Mouse (Mus musculus) embryonic facial prominence, embryonic 13.5 days (tissue): Measurements from ENCODE around the gene Cd47. TPM values are rescaled to one million over a fixed set of nuclear protein-coding genes. Genes with fewer than 3 reads are reported as not detected.

ENCODE experiments used
- ATAC-seq: fragments of 200-750 bp; cut with Nextera tagmentation; 2 replicates; pipeline ENCODE4 v1.8.0; 2017; ENCODE audit warnings: low read depth; ENCODE audit not compliant: insufficient number of reproducible peaks, insufficient read depth, low FRiP score, low TSS enrichment
- H3K27ac ChIP-seq: fragments of 300-500 bp; sonication (generic); 2 replicates; pipeline ENCODE4 v1.5.1; 2015; ENCODE audit warnings: moderate library complexity, mild to moderate bottlenecking, inconsistent platforms
- H3K27me3 ChIP-seq: fragments of 300-500 bp; sonication (generic); 2 replicates; pipeline ENCODE4 v1.6.1; 2015; ENCODE audit warnings: mild to moderate bottlenecking, inconsistent platforms
- H3K36me3 ChIP-seq: fragments of 300-500 bp; sonication (generic); 2 replicates; pipeline ENCODE4 v1.6.1; 2015; ENCODE audit warnings: mild to moderate bottlenecking, inconsistent platforms
- H3K4me1 ChIP-seq: fragments of 300-500 bp; sonication (generic); 2 replicates; pipeline ENCODE4 v1.6.1; 2015; ENCODE audit warnings: inconsistent platforms
- H3K4me2 ChIP-seq: fragments of 300-500 bp; sonication (generic); 2 replicates; pipeline ENCODE4 v1.6.1; 2015; ENCODE audit warnings: moderate library complexity, mild to moderate bottlenecking, inconsistent platforms
- H3K4me3 ChIP-seq: fragments of 300-500 bp; sonication (generic); 2 replicates; pipeline ENCODE4 v1.5.1; 2015; ENCODE audit warnings: mild to moderate bottlenecking, inconsistent platforms
- H3K9ac ChIP-seq: fragments of 300-500 bp; sonication (generic); 2 replicates; pipeline ENCODE4 v1.6.1; 2015; ENCODE audit warnings: mild to moderate bottlenecking, inconsistent platforms
- H3K9me3 ChIP-seq: fragments of 300-500 bp; sonication (generic); 2 replicates; pipeline ENCODE4 v1.6.1; 2016; ENCODE audit warnings: inconsistent platforms
- WGBS: fragments of 180-500 bp; shearing (Covaris S2); methylation state at CpG from one replicate; pipeline ENCODE4 v1.1.7; 2015; ENCODE audit warnings: mixed read lengths; 5-methylcytosine and 5-hydroxymethylcytosine counted together
- polyA plus RNA-seq: library from polyadenylated mRNA; unstranded; fragments of >200 nt; fragmentation: Nextera tagmentation; extraction: Ambion mirVana; gene quantifications from 2 replicates; pipeline ENCODE4 v1.2.1, GENCODE M21; 2015

Gene Cd47
- polyA plus RNA-seq, 1 experiment from 2014 or later, result 70.1 TPM

DNA sequence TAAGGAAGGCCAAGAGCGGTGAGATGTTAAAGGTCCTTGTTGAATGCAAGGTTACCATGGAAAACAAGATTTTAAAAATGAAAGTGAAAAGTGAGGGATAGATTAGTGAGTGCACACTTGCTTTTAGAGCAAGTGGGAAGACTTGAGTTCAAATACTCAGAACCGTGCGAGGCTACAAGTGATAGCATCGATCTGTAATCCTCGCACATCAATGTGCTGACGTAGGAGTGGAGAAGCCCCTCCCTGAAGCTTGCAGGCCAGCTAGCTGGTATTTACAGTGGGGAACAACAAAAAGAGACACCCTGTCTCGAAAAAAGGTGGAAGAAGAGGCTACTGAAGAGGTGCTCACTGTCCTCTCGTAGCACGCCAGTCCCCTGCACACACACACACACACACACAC lies 6.7 kb upstream of the Cd47 start:
- Histone ChIP-seq H3K4me3 (no peak overlapping the region), H3K27ac (no peak overlapping the region), H3K9ac (no peak overlapping the region), H3K27me3 (no peaks in the 10 kb centered on the region), H3K9me3 (no peaks in the 10 kb centered on the region), H3K4me2 (no peak overlapping the region), H3K4me1 (no peaks in the 10 kb centered on the region), H3K36me3 (no peaks in the 10 kb centered on the region)
- 88% methylated on average over 9 of the region's 9 CpGs for WGBS
- no peak for ATAC-seq

DNA sequence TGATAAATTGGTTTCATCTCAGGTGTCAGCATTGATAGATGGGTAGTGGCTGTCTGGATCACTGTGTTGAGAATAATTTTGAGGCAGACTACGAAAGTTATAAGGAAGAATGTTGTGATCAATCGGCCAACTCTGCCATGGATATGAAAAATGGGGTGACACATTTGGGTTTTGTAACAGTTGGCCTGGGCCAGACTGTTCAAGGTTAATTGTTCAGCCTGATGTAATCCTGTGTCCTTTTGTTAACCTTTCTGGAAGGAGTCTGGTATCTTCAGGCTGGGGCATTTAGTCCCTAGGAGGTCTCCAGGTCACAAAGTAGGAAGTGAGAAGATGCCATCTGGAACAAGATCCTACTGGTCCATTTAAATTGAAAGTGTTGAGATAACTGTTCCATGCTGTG lies 4.1 kb upstream of the Cd47 start:
- Histone ChIP-seq H3K4me1 (no peaks in the 10 kb centered on the region), H3K9me3 (no peaks in the 10 kb centered on the region), H3K4me2 (no peak overlapping the region), H3K9ac (no peak overlapping the region), H3K4me3 (no peak overlapping the region), H3K36me3 (no peaks in the 10 kb centered on the region), H3K27ac (no peak overlapping the region), H3K27me3 (no peaks in the 10 kb centered on the region)
- WGBS, result 88% methylated on average over 2 of the region's 2 CpGs
- ATAC-seq, result no peak

DNA sequence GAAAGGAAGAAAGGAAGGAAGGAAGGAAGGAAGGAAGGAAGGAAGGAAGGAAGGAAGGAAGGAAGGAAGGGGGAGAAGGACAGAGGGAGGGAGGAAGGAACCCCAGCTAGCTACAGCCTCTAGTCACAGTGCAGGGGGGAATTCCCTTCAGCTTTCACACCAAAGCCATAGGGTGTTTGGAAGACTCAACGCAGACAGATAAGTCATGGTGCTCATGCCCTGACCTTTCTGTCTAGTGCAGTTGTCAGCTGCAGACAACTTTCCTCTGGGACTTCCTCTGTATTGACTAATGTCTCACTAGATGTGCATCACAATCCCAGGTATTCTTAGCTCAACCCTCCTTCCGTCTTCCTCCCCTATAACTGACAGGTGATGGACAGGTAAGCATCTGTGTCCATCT lies 3.4 kb upstream of the Cd47 start:
- H3K9ac ChIP-seq, result no peak overlapping the region
- WGBS, result 80% methylated on average over 2 of the region's 2 CpGs
- no peaks in the 10 kb centered on the region for H3K27me3 ChIP-seq
- no peaks in the 10 kb centered on the region for H3K9me3 ChIP-seq
- H3K4me2 ChIP-seq, result no peak overlapping the region
- no peaks in the 10 kb centered on the region for H3K36me3 ChIP-seq
- no peak overlapping the region for H3K27ac ChIP-seq
- H3K4me1 ChIP-seq, result no peaks in the 10 kb centered on the region
- ATAC-seq, result no peak
- no peak overlapping the region for H3K4me3 ChIP-seq

DNA sequence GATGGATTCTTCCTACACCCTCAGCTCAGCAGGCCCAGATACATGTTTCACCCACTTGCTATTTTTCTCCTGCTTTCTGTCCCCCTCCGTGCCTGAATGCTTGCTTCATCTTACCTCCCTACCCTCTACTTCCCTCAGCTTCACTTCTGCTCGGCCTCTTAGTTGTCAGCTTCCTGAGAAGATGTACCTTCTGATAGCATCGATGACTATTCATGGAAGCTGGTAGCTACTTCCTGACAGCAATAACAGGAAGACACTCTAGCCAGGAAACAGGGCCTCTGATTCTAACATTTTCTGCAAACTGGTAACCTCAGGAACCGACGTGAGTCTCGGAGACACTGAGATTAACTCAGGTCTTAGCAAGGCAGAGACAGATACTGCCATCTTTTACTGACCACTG lies 1.5 kb upstream of the Cd47 start:
- no peaks in the 10 kb centered on the region for H3K9me3 ChIP-seq
- WGBS, result 81% methylated on average over 6 of the region's 6 CpGs
- no peaks in the 10 kb centered on the region for H3K27me3 ChIP-seq
- H3K9ac ChIP-seq, result no peak overlapping the region
- H3K27ac ChIP-seq, result no peak overlapping the region
- no peaks in the 10 kb centered on the region for H3K36me3 ChIP-seq
- no peak overlapping the region for H3K4me3 ChIP-seq
- peaks cover 1% of the 10 kb centered on the region for H3K4me1 ChIP-seq
- no peak overlapping the region for H3K4me2 ChIP-seq
- no peak for ATAC-seq

DNA sequence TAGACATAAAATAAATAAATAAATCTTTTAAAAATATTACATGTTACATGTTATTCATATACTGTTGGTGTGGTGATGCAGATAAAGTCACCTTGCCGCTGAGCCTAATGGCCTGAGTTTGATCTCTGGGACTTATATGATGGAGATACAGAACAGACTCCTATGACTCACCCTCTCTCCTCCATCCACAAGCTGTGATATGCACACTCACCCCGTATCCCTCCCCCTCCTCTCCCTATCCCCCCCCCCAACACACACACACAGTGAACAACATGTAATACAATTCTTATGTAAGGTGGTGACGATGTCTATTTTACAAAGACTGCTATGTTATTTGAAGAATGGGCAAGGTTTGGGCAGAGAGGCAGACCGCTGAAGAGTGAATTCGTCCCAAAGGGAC lies 663 bp downstream of the Cd47 start:
- H3K4me2 ChIP-seq, result no peak overlapping the region
- H3K9ac ChIP-seq, result no peak overlapping the region
- H3K4me1 ChIP-seq, result peaks cover 10% of the 10 kb centered on the region
- H3K27ac ChIP-seq, result no peak overlapping the region
- H3K36me3 ChIP-seq, result no peaks in the 10 kb centered on the region
- H3K4me3 ChIP-seq, result no peak overlapping the region
- 86% methylated on average over 5 of the region's 5 CpGs for WGBS
- H3K9me3 ChIP-seq, result no peaks in the 10 kb centered on the region
- no peaks in the 10 kb centered on the region for H3K27me3 ChIP-seq
- no peak for ATAC-seq

DNA sequence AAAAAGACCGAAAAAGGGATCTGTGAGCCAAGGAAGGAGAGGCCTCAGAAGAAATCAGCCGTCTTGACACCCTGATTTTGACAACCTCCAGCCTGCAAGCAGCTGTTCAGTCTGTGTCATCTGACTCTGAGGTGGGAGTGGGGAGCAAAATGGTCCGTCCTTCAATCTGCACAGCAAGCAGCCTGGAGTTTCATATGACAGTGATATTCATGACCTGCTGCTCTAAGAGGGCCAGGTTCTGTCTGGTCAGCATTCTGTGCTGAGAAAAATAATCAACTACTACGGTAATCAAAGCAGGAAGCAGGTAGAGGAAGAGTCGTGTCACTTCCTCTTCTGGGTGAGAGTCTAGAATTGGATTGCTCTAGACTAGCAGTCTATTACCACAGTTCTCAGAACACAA lies 1.1 kb downstream of the Cd47 start:
- ATAC-seq, result no peak
- WGBS, result 49% methylated on average over 5 of the region's 5 CpGs
- Histone ChIP-seq H3K27ac (no peak overlapping the region), H3K4me1 (peaks cover 10% of the 10 kb centered on the region), H3K9ac (no peak overlapping the region), H3K27me3 (no peaks in the 10 kb centered on the region), H3K9me3 (no peaks in the 10 kb centered on the region), H3K4me3 (no peak overlapping the region), H3K36me3 (no peaks in the 10 kb centered on the region), H3K4me2 (no peak overlapping the region)

DNA sequence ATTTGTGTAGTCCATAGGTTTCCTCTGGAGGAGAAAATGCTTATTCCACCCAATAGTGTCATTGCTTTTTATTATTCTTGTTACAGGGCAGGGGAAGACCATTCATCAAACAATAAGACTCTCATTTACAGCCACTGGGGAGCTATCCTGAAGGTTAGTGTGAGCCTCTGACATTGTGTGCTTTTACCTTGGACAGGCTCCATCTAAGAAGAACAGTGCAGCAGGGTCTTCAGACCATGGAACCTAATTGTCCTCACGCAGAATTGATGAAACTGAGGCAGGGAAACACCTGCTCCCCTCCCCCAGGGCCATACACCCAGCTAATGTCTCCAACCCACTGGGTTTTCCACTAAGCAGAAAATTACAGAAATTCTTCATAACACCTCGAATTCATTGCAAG lies 2.7 kb downstream of the Cd47 start:
- no peak overlapping the region for H3K27ac ChIP-seq
- H3K27me3 ChIP-seq, result no peaks in the 10 kb centered on the region
- 66% methylated on average over 2 of the region's 2 CpGs for WGBS
- no peaks in the 10 kb centered on the region for H3K36me3 ChIP-seq
- peaks cover 10% of the 10 kb centered on the region for H3K4me1 ChIP-seq
- H3K9me3 ChIP-seq, result no peaks in the 10 kb centered on the region
- no peak for ATAC-seq
- no peak overlapping the region for H3K9ac ChIP-seq
- no peak overlapping the region for H3K4me2 ChIP-seq
- H3K4me3 ChIP-seq, result no peak overlapping the region

DNA sequence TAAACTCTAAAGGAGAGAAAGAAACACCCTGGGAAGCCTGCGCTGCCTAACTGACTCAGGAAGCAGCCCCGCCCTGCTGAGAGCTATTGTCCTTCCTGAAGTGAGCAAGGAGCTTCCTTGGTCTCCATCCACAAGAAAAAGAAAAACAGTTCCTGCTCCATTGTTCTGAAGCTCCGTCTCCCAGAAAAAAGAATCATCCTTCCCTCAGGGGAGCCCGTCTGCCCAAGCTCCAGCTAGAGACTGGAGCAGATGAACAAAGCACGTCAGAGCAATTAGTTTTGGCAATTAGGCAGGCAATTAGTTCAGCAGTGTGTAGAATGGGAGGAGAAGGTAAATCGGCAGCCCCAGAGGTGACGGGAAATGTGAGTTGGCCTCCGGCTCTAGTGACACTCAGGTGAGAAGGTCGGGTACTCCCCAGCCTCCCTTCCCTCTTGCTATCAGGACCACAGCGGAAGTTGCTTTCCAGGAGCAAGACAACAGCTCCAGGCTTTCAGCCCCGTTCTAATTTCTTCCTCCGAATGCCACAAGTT lies 3.7 kb downstream of the Cd47 start:
- no peaks in the 10 kb centered on the region for H3K36me3 ChIP-seq
- H3K4me2 ChIP-seq, result peak overlapping the region; percentile 66
- peaks cover 10% of the 10 kb centered on the region for H3K4me1 ChIP-seq
- 4% methylated on average over 12 of the region's 12 CpGs for WGBS
- no peaks in the 10 kb centered on the region for H3K9me3 ChIP-seq
- no peak overlapping the region for H3K27ac ChIP-seq
- H3K4me3 ChIP-seq, result peak overlapping the region; percentile 36
- peak overlapping the region; percentile 69 for H3K9ac ChIP-seq
- H3K27me3 ChIP-seq, result no peaks in the 10 kb centered on the region
- 0 out of 2 replicates have a peak, but pooled peaks have one; percentile 62 for ATAC-seq

DNA sequence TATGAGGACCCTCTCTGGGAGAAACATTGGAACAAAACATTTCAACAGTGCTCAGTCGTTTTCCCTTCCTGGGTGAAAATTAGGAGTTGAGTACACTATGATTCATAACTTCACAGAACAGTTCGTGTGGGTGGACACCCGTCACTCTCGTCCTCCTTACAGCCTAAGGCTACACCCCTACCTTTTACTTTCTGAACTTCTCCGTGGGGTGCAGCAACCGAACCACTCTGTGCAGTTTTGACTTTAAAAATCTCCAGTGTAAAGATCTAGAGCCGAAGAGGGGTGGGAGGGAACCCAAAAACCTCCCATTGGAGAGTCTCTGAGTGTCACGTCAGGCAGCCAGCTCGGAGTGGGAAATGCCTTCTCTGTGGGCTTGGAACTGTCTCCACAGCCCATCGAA lies 6.6 kb downstream of the Cd47 start:
- WGBS, result 77% methylated on average over 10 of the region's 10 CpGs
- no peak overlapping the region for H3K9ac ChIP-seq
- H3K36me3 ChIP-seq, result no peaks in the 10 kb centered on the region
- H3K4me3 ChIP-seq, result no peak overlapping the region
- no peak overlapping the region for H3K4me2 ChIP-seq
- no peak for ATAC-seq
- no peaks in the 10 kb centered on the region for H3K9me3 ChIP-seq
- no peak overlapping the region for H3K27ac ChIP-seq
- peaks cover 10% of the 10 kb centered on the region for H3K4me1 ChIP-seq
- no peaks in the 10 kb centered on the region for H3K27me3 ChIP-seq

DNA sequence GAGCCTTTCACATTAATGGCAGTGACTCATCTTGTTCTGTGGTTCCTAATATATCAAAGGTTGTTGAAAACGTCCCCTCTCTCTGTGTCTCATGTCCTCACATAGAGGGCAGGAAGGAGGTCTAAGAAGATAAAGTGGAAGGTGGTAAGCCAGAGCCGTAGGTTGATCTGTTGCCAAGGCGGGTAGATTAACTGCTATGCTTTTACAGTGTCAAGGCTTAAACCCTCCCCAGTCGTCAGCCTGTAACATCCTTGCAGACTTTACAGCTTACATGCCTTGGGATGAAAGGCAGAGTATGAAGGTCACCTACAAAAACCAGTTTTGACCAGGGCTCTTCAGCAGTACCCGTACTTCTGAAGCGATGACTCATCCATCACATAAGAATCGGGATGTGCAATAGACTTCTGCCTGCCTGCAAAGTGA lies 7.1 kb downstream of the Cd47 start:
- no peak overlapping the region for H3K4me3 ChIP-seq
- WGBS, result 86% methylated on average over 7 of the region's 7 CpGs
- no peaks in the 10 kb centered on the region for H3K36me3 ChIP-seq
- ATAC-seq, result no peak
- no peak overlapping the region for H3K4me2 ChIP-seq
- no peak overlapping the region for H3K9ac ChIP-seq
- no peaks in the 10 kb centered on the region for H3K9me3 ChIP-seq
- peaks cover 13% of the 10 kb centered on the region for H3K4me1 ChIP-seq
- H3K27me3 ChIP-seq, result no peaks in the 10 kb centered on the region
- H3K27ac ChIP-seq, result no peak overlapping the region

DNA sequence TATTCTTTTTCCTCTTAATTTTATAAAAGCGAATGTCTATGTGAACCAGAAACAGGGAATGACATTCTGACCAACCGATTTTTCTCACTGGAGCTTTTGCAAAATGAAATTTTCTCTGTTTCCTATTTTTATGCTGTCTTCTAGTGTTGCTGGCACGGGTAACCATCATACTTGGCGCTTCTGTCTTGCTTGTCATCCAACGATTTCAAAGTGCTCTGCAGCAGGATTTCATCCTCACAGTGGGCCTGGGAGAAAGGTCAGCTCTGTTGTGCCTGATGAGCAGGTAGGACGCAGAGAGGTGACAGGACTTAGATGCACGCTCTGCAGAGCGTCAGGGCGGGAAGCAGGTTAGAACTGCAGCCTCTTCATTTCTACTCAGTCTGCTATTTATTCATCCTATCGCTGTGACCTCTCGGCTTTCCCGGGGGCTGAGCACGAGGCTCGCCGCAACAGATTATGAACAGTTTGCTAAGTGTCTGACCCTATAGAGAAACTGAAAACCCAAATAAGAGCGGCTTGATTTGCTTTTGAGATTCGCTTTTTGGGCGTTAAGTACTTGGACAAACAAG lies 7.6 kb downstream of the Cd47 start:
- Histone ChIP-seq H3K27ac (no peak overlapping the region), H3K4me3 (no peak overlapping the region), H3K9ac (no peak overlapping the region), H3K27me3 (no peaks in the 10 kb centered on the region), H3K4me1 (peaks cover 18% of the 10 kb centered on the region), H3K9me3 (no peaks in the 10 kb centered on the region), H3K36me3 (no peaks in the 10 kb centered on the region), H3K4me2 (no peak overlapping the region)
- ATAC-seq, result no peak
- WGBS, result 84% methylated on average over 18 of the region's 18 CpGs

DNA sequence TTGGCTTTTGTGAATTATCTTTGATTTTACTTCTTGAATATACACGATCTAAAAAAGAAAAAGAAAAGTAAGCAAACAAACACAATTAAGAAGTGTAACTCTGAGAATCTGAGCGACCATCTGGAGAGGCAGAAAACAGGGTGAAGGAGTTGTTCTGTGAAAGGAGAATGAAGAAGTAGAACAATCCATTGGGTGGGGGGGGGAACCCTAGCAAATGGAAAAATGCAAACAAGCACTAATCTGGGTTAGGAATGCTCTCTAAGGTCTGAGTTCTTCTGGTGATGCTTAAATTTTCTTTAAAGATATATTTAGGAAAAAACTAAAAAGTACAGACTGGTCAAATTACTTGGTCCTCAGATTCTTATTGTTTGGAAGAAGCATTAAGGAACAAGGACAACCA lies 11.6 kb downstream of the Cd47 start:
- ATAC-seq, result no peak
- no peak overlapping the region for H3K9ac ChIP-seq

More for the DNA sequence above, 11.6 kb downstream of the Cd47 start:
- 70% methylated on average over 2 of the region's 2 CpGs for WGBS
- no peak overlapping the region for H3K27ac ChIP-seq
- H3K4me1 ChIP-seq, result peaks cover 15% of the 10 kb centered on the region
- no peaks in the 10 kb centered on the region for H3K36me3 ChIP-seq
- no peak overlapping the region for H3K4me3 ChIP-seq
- no peak overlapping the region for H3K4me2 ChIP-seq
- H3K9me3 ChIP-seq, result no peaks in the 10 kb centered on the region
- H3K27me3 ChIP-seq, result no peaks in the 10 kb centered on the region
